Mouse (Mus musculus) cerebellum, postnatal 36 days (tissue): ENCODE results near the gene Ccdc117.
"Not testable (repeated sequence)": the region's sequence is repeated elsewhere in the genome, so short reads cannot be mapped to it uniquely, and the experiment has no call there.

Experiments
- DNase-seq, 2 experiments: peaks; one replicate each; pipeline ENCODE4 v3.0.0; 2021 to 2022; ENCODE audit warnings: mixed read lengths in 2 of 2

Gene Ccdc117

GRCm38 (mm10) chr11:5505856-5506575, 36.0 kb downstream of the Ccdc117 start:
- no peak for DNase-seq

DNA sequence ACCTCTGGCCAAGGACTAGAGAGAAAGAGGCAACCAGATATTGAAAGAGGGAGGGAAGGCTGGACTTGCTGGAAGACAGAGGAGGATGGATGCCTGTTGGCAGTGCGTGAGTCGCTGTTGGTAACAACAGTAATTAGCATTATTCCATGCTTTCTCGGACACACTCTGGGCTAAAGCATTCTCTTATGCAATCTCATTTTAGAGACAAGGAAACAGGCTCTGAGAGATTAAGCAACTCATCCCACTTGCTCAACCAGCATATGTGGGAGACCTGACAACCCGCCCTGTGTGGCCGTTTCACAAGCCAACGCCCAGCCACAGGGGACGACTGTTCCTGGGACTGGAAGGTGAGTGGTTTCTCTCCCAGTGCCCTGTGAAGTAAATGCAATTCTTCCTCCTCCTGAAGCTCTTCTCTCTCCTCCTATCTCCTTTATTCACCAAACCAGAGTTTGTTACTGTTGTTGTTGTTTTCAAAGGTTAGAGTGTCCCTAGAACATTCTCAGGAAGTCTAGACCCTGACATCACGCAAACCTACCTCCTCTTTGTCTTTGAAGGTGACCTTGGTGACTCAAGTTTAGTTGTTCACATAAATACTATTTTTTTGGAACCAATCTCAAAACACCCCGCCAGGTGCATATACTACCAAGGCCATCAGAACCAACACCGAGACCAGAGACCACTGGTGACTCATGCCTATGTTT, 39.5 kb downstream of the Ccdc117 start:
- DNase-seq, result no peak

- no peak for DNase-seq
These were observed 40.9 kb downstream of the Ccdc117 start for GRCm38 (mm10) chr11:5500903-5501741.

- DNase-seq, result no peak
These were observed 41.9 kb downstream of the Ccdc117 start for GRCm38 (mm10) chr11:5499961-5500644.

- no peak for DNase-seq
These were observed 42.9 kb downstream of the Ccdc117 start for GRCm38 (mm10) chr11:5498931-5499661.

GRCm38 (mm10) chr11:5498422-5498821, 43.6 kb downstream of the Ccdc117 start:
- DNase-seq, result no peak

DNA sequence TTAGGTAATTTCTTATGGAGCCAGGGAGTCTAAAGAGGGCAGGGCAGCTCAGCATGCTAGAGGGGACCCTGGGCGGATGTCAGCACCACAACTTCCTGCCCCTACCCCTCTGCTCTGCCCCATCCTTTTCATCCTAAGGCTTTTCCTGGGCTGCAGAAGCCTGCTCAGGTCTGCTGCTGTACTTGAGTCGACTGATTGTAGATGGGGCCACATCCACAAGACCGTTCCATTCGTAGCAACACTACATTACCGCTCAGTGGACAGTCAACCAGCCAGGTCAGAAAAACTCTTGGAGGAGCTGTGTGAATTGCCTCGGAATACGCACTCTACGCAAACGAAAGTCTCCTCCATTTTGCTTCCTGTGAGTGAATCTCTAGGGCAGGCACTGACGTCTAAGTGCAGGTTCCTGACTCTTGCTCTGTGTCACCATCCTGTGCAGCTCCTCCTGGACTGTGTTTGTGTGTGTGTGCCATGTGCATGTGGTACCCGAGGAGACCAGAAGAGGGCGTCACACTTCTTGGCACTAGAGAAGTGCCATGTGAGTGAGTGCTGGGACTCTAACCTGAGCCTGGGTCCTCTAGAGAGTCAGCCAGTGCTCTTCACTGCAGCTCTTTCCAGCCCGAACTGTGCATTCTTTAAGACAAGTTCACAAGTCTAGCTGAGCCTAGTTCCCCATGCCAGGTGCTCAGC, 45.3 kb downstream of the Ccdc117 start:
- DNase-seq, result no peak

GRCm38 (mm10) chr11:5495906-5496305, 46.1 kb downstream of the Ccdc117 start:
- DNase-seq, result no peak

GRCm38 (mm10) chr11:5495286-5495832, 46.6 kb downstream of the Ccdc117 start:
- no peak for DNase-seq

- no peak for DNase-seq
These were observed 48.1 kb downstream of the Ccdc117 start for GRCm38 (mm10) chr11:5493869-5494268.

GRCm38 (mm10) chr11:5491912-5492311, 50.1 kb downstream of the Ccdc117 start:
- DNase-seq, result no peak

- DNase-seq, result no peak
These were observed 50.9 kb downstream of the Ccdc117 start for GRCm38 (mm10) chr11:5490989-5491656.

- not testable (repeated sequence) for DNase-seq
These were observed 52.6 kb downstream of the Ccdc117 start for GRCm38 (mm10) chr11:5489433-5489832.

DNA sequence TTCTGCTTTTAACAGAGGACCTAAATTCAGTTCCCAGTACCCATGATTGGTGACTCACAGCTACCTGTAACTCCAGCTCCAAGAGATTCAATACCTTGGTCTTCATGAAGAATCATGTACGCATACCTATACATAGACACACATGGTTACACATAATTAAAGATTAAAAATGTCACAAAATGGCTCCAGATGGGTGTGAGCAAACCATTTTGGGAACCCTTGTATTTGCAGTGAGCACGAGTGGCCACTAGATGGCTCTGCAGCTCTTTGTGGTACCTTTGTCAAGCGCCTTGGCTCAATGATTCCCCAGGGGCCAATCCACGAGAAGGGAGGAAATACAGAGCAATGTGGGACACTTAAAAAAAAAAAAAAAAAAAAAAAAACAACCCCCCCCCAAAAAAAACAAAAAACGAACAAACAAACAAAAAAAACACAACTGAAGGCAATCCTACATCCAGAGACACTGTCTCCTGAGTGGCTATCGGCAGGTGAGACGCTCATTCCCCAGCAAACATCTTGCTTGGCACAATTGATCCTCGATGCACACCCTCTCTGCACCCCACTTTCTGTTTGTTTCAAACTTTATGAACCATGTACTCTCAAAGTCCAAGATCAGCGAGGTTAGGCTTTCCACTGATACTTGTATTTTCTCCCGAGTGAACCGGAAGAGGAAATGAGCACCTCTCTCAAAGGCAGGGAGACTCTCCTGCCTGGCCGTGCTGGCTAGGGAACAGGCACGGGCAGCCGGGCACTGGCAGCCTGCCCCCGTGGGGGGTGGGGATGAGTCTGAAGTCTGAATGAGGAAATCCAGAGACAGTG, 56.6 kb downstream of the Ccdc117 start:
- peak; percentile 85 to 90 for DNase-seq

GRCm38 (mm10) chr11:5482581-5482980, 59.4 kb downstream of the Ccdc117 start:
- no peak for DNase-seq
